Mouse (Mus musculus) brain, embryonic 14.5 days (tissue): ENCODE results near the gene Fcer2a.

Source experiments
- CTCF ChIP-seq: fragments of 200-500 bp; IDR thresholded peaks from 2 replicates; pipeline ENCODE4 v1.5.1; 2012; ENCODE audit warnings: inconsistent platforms, mild to moderate bottlenecking, moderate library complexity, borderline replicate concordance; ENCODE audit not compliant: insufficient read depth, insufficient read length; ENCODE audit errors: extremely low read depth
- POLR2A ChIP-seq: fragments of 200-500 bp; IDR thresholded peaks from 2 replicates; pipeline ENCODE4 v1.6.1; 2012; ENCODE audit warnings: mild to moderate bottlenecking, inconsistent platforms, borderline replicate concordance; ENCODE audit not compliant: poor library complexity, insufficient read depth, insufficient read length, severe bottlenecking; ENCODE audit errors: extremely low read depth

DNA sequence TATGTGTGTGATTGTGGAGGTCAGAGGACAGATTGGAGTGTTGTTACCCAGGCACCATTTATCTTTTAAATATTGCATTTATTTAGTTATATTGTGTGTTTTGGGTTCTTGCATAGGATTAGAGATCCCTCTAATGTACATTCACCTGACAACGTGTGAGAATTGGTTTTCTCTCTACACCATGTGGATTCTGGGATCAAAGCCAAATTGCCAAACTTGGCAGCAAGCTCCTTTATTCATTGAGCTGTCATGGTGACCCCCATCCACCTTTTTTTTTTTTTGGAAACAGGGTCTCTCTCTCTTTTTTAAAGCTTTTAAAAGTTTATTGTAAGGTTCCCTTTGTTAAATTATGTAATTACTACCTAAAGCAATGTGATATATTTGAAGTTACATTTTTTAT lies 27.1 kb upstream of the Fcer2a start:
- TF ChIP-seq CTCF, result no peak
- TF ChIP-seq POLR2A, result no peak
